Mouse (Mus musculus): ENCODE measurements around the gene Trp63.
"Not testable (repeated sequence)": the region's sequence is repeated elsewhere in the genome, so short reads cannot be mapped to it uniquely, and the experiment has no call there.

Trp63 gene

GRCm38 (mm10) chr16:25683531-25684248, at the start of gene Trp63:
TSS of gene Trp63 (plus strand) at chr16:25683763.
- peak; percentile 8 for DNase-seq

- DNase-seq = not testable (repeated sequence)
Measured at GRCm38 (mm10) chr16:25644716-25645115, 38.8 kb upstream of the Trp63 start.

GRCm38 (mm10) chr16:25660510-25661235, 22.9 kb upstream of the Trp63 start:
- peak; percentile 8 for DNase-seq

GRCm38 (mm10) chr16:25663116-25663515, 20.4 kb upstream of the Trp63 start:
- DNase-seq = no peak

- DNase-seq = peak; percentile 15
Measured at GRCm38 (mm10) chr16:25673861-25674440, 9.6 kb upstream of the Trp63 start.

- DNase-seq = peak; percentile 24
Measured at GRCm38 (mm10) chr16:25680369-25680768, 3.2 kb upstream of the Trp63 start.

GRCm38 (mm10) chr16:25682533-25682932, 1.0 kb upstream of the Trp63 start:
- DNase-seq = peak; percentile 69

GRCm38 (mm10) chr16:25684572-25684971, 1.0 kb downstream of the Trp63 start:
- no peak for DNase-seq

- no peak for DNase-seq
Measured at GRCm38 (mm10) chr16:25690612-25691011, 7.0 kb downstream of the Trp63 start.

- DNase-seq = no peak
Measured at GRCm38 (mm10) chr16:25701252-25701651, 17.7 kb downstream of the Trp63 start.

- no peak for DNase-seq
Measured at GRCm38 (mm10) chr16:25706260-25706659, 22.7 kb downstream of the Trp63 start.

GRCm38 (mm10) chr16:25715790-25716189, 32.2 kb downstream of the Trp63 start:
- no peak for DNase-seq

- DNase-seq = no peak
Measured at GRCm38 (mm10) chr16:25723131-25723530, 39.6 kb downstream of the Trp63 start.

GRCm38 (mm10) chr16:25727001-25727400, 43.4 kb downstream of the Trp63 start:
- DNase-seq = no peak

- no peak for DNase-seq
Measured at GRCm38 (mm10) chr16:25727957-25728506, 44.5 kb downstream of the Trp63 start.

- no peak for DNase-seq
Measured at GRCm38 (mm10) chr16:25736912-25737311, 53.3 kb downstream of the Trp63 start.

- DNase-seq = no peak
Measured at GRCm38 (mm10) chr16:25737623-25738050, 54.1 kb downstream of the Trp63 start.

- DNase-seq = peak; percentile 4
Measured at GRCm38 (mm10) chr16:25746807-25747206, 63.2 kb downstream of the Trp63 start.

- no peak for DNase-seq
Measured at GRCm38 (mm10) chr16:25751866-25752265, 68.3 kb downstream of the Trp63 start.

GRCm38 (mm10) chr16:25758108-25758507, 74.5 kb downstream of the Trp63 start:
- no peak for DNase-seq

GRCm38 (mm10) chr16:25765549-25765948, 82.0 kb downstream of the Trp63 start:
- no peak for DNase-seq

- DNase-seq = no peak
Measured at GRCm38 (mm10) chr16:25774611-25775010, 91.0 kb downstream of the Trp63 start.

- DNase-seq = no peak
Measured at GRCm38 (mm10) chr16:25777501-25777900, 93.9 kb downstream of the Trp63 start.

- no peak for DNase-seq
Measured at GRCm38 (mm10) chr16:25779964-25780363, 96.4 kb downstream of the Trp63 start.
